Mouse (Mus musculus): ENCODE results near the gene 4930572O03Rik.
"Not testable (repeated sequence)": the region's sequence is repeated elsewhere in the genome, so short reads cannot be mapped to it uniquely, and the experiment has no call there.

The 4930572O03Rik gene

DNA sequence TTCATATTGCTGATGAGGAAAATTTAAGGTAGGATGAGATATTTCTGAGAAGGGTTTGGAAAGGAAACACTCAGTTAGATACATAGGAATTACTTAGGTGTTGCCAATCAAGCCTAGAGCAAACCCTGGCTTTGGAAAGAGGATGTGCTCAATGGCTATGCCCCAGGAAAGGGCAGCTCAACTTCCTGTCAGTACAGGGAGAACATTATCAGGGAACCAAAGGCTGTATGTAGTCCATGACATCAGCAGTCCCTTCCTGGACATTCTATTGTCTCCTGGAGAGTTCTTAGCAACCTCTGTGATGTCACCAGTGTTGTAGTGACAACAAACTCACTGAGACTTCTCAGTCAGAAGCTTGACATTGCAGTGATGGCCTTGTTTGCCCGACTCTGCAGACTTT, 38.1 kb downstream of the 4930572O03Rik start, which contains the start of gene Speer4d:
Gene Speer4d, plus strand, starts transcription at position 301 of the 400 bp plus-strand sequence.
- not testable (repeated sequence) for DNase-seq (ENCODE audit: low spot score)

DNA sequence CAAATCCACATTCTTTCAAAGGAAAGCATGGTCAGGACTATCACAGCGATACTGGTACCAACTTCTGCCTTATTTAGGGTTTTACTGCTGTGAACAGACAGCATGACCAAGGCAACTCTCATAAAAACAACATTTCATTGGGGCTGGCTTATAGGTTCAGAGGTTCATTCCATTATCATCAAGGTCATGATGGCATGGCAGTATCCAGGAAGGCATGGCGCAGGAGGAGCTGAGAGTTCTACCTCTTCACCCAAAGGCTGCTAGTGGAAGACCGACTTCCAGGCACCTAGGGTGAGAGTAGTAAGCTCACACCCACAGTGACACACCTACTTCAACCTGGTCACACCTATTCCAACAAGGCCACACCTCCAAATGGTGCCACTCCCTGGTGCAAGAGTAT, 40.7 kb downstream of the 4930572O03Rik start:
- DNase-seq (ENCODE audit: low spot score): not testable (repeated sequence)

DNA sequence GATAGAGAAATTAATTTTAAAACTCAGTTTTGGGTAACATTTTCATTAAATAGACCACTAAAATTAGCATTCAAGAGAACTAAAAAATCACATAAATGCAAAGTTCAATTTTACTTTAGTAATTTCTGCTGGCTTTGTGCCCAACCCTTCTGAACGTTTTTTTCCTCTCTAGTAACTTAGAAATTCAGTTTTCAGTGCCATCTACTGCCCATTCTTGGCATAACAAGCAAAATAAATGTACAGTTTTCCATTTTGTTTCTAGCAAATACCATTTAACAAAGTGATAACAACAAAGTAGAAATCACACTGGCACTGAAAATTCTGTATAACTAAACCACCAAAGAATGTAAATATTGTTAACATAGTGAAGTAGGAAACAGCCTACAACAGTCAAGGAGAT, 46.2 kb downstream of the 4930572O03Rik start:
- peak; percentile 1 for DNase-seq (ENCODE audit: low spot score)

DNA sequence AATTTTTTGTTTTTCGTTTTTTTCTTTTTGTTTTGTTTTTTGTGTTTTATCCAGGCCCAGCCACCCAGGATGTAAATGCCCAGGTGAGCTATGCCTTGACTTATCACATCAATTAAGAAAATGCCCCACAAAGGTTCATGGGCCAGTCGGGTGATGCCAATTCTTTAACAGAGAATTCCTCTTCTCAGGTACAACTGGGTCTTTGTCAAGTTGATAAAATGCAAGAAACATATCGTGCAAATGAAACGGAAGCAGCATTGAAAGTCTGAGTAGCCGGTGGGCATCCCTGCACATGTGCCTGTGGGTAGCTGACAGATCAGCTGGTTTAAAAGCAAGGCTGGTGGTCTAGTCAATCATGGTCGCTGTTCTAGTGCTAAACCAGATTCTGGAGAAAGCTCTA, 50.2 kb downstream of the 4930572O03Rik start:
- peak; percentile 0 for DNase-seq (ENCODE audit: low spot score)

DNA sequence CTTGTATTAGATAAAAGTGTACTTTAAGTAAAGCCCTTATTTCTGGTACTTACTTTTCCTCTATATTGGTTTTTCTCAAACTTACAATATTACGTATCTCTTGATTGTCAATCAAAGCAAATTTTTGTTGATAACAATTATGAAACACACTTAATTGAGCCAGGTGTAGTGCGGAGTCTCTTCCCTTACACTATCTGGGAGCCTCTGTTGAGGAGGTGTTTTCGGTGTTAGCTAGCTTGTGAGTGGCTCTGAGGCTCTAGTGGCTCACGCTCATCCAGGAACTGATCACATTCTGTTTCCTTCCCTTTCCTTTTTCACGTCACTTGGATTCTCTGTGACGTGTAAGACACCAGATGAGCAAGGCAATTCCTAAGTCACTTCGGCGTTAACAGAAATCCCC, 53.3 kb downstream of the 4930572O03Rik start:
- peak; percentile 0 for DNase-seq (ENCODE audit: low spot score)

DNA sequence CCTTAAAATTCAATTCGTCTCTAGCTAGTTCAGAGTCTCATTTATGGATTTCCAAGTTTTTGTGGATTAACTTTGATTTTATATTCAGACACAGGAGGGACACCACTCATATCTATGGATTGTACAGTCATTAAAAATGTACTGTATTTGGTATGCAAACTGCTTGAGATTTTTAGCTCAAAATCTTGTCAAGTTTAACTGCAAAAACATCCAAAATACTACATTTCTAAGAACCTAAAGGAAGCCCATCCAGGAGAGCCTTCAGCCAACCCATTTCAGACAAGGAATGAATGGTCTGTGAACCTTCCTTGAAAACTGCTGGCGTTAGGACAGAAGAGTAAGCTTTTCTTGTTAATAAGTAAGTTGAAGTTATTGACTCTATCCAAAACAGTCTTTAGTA, 53.9 kb downstream of the 4930572O03Rik start:
- DNase-seq (ENCODE audit: low spot score): not testable (repeated sequence)

DNA sequence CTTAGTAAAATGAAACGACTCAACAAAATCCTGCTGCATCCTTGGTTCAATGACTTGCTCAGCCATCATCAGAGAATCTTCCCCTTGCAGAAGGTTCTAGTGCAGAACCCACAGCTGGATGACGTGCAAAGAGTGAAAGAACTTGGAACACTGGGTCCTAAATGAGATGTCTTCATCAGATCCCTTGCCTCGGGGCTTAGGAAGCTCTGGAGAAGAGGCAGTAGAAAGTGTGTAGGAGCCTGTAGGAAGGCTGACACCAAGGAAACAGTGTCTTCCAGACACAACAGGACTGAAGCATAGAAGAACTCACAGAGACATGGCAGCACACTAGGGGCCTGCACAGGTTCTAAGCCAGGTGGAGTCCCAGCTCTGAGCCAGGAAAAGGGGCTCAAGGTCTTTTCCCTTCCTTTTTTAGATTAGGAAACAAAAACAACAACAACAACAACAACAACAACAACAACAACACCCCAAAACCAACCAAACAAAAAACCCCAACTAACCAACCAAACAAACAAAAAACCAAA, 54.4 kb downstream of the 4930572O03Rik start:
- DNase-seq (ENCODE audit: low spot score): peak; percentile 2

All from yolk sac, embryonic 10.5 days (tissue).